Mouse (Mus musculus) fibroblast of lung, adult 2 months (primary cell): ENCODE results near the gene Pinlyp.

Experiments
- DNase-seq: peaks from one replicate; pipeline ENCODE4 v3.0.0-alpha.2; 2011; ENCODE audit warnings: low read depth

Pinlyp gene

GRCm38 (mm10) chr7:24561450-24561849, 15.5 kb upstream of the Pinlyp start:
- DNase-seq = no peak

GRCm38 (mm10) chr7:24555786-24556185, 9.9 kb upstream of the Pinlyp start:
- no peak for DNase-seq

- no peak for DNase-seq
Observed at GRCm38 (mm10) chr7:24551985-24552759, 6.3 kb upstream of the Pinlyp start.

DNA sequence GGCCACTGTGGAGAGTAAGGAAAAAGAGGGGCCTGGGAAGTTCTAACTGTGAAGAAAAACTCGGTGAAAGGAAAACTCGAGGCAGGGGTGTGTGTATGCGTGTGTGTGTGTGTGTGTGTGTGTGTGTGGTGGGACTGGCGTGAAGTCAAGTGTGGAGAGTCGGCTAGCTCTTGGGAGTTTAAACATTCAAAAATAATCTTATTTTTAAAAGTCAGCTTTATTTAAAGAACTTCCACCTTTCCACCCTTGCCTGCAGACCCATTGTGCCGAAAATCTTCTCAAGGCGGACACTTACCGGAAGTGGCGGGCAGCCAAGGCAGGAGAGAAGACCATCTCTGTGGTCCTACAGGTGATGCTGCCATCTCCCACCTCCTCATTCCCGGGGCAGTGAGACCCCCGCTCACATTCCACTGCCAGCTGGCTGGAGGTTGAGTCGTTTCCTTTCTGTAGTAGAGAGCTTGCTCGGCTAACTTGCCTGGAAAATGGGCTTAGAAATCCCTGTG, 1.7 kb upstream of the Pinlyp start:
- no peak for DNase-seq

- peak; percentile 99 for DNase-seq
Observed at GRCm38 (mm10) chr7:24546634-24547389, 894 bp upstream of the Pinlyp start.

DNA sequence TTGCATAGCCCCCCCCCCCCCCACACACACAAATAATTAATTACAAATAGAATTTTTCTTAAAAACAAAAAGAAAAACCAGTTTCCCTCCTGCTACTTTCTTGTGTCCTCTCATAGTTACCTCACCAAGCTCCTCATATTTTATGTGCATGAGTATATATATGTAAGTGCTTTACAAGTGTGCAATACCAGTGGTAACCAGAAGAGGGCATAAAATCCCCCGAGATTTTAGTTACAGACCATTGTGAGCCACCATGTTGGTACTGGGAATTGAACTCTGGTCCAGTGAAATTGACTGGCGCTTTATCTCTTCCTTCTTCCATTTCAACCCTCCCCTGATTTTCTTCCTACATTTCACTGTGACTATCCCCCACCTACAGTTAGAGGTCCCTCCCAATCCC, 1.4 kb downstream of the Pinlyp start:
- no peak for DNase-seq

DNA sequence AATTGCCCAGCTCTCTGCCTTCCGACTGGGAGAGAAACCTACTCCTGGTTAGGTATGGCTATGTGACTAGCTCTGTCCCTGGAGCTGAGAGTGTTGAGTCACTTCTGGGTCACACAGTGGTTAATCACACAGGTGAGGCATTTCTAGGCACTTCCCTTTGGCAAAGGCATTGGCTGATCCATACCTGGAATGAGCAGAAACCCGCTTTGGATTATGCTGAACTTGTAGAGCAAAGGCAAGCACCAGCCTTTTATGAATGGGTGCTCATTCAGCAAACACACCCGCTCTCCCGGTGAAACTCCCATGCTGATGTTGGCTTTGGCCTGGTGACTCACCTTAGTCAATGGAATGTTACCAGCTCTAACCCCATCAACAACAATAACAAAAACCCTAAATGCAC, 6.2 kb downstream of the Pinlyp start:
- no peak for DNase-seq

GRCm38 (mm10) chr7:24538701-24539100, 7.2 kb downstream of the Pinlyp start:
- no peak for DNase-seq

GRCm38 (mm10) chr7:24538154-24538553, 7.8 kb downstream of the Pinlyp start:
- DNase-seq = no peak

GRCm38 (mm10) chr7:24537591-24537990, 8.3 kb downstream of the Pinlyp start:
- no peak for DNase-seq

GRCm38 (mm10) chr7:24537081-24537480, 8.8 kb downstream of the Pinlyp start:
- no peak for DNase-seq

DNA sequence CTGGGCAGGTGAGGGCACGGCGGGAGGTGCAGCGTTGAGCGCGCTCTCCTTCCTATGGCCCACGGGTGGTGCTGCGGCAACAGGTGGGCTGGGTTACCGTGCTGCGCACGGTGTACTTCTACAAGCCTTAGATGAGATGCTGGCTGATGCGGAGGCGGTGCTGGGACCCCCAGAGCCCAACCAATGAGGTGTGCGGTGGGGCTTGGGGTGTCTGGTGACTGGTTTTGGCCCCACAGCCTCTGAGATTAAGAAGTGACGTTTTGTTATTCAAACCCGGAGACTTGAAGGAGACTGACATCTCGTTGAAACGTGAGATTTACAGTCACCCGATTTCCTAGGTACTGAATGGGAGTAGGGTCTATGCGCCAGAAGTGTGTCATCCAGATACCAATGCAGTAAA, 11.6 kb downstream of the Pinlyp start:
- DNase-seq = no peak

- no peak for DNase-seq
Observed at GRCm38 (mm10) chr7:24533806-24534205, 12.1 kb downstream of the Pinlyp start.

GRCm38 (mm10) chr7:24533031-24533571, 12.8 kb downstream of the Pinlyp start:
- no peak for DNase-seq

- peak; percentile 33 for DNase-seq
Observed at GRCm38 (mm10) chr7:24531211-24531971, 14.5 kb downstream of the Pinlyp start.

DNA sequence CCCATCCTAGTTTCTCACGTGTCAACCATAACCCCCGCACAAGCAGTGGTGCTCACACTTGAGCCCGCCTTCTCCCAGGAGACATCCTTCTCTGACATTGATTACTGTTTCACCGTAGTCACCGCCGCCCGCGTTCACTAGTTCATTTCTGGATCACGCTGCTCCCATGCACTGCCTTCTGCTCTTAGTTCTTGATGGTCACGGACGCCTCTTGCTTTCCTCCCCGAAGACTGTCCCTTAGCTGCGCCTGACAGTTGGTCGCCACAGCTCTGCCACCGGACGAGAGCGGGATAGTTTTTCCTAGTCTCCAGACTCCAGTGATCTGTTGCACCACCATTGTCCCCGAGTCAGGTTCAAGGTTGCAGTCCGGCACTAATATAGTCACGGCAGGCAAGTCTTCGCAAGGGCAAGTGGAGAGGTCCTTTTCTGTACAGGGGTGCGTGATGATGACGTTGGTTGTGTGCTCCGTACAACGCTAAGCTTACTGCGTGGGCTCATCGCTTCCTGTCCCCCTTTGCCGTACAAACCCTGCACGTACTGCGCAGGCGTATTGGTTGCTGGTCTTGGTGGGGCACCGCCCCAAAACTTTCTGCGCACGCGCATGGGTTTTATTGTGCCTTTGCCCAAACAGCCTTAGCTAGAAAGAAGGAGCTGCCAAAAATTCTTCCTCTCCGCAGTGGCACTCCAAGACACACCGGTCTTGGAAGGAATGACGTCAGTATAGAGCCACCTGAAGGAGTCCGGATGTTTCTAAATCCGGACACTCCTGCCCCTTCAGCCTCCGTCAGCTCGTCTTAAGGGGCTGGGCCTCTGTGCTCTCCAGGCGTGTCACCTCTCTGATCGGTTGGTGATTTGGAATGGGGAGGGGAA, 15.6 kb downstream of the Pinlyp start, which contains the start of gene Irgq:
Gene Irgq (plus strand): TSS at position 628 of the 870 bp plus-strand sequence.
- peak; percentile 99 for DNase-seq

DNA sequence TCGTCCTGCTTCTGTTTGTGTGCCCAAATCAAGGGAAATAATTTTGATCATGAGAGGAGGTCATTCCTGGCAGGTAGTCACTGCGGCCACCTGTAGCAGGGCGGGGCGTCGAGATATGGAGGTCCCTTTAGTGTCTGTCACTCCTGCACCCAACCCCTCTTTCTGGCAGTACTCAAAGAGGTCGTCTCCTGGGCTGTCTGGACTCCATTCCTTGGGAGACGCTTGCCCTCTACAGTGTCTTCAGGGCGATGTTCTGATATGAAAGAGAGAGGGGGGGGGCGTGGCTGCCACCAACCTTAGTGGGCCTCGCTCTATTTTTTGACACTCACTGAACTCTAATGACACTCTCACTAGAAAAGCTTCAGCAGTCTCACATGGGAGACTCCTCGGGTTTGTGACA, 16.3 kb downstream of the Pinlyp start:
- no peak for DNase-seq

DNA sequence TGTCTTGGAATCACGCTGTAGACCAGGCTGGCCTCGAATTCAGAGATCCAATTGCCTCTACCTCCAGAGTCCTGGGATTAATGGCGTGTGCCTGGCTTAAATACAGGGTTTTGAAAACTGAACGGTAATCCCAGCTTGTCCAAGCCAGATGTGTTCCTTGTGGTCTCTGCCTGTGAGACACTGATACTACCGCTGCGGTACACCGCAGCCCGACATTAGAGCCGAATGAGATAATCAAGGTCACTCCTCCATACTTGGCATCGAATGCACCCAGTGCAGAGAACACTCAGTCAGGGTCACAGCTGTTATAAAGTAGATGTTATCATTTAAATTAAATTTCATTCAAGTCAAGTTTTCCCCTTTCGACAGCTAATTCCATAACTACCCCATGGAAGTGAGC, 17.1 kb downstream of the Pinlyp start:
- no peak for DNase-seq

- no peak for DNase-seq
Observed at GRCm38 (mm10) chr7:24525686-24526420, 20.1 kb downstream of the Pinlyp start.

DNA sequence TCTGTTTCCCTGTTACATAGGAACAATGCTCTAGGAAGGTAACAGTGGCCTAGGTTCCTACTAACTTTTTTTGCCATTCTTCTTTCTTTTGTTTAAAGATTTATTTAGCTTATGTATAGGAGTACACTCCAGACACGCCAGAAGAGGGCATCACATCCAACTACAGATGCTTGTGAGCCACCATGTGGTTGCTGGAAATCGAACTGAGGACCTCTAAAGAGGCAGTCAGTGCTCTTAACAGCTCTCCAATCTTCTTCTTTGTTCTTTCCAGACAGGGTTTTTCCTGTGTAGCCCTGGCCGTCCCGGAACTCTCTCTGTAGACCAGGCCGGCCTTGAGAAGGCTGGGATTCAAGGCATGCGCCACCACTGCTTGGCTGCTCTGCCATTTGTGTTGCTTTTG, 20.9 kb downstream of the Pinlyp start:
- no peak for DNase-seq
